Mouse (Mus musculus) urinary bladder, postnatal 10 days (tissue): ENCODE results near the gene Ttyh3.
A peak's percentile ranks its signal among the peaks of the same experiment; 100 is the strongest.

Source experiments
- DNase-seq: peaks from one replicate; pipeline ENCODE4 v3.0.0; 2022; ENCODE audit warnings: low spot score

The Ttyh3 gene

GRCm38 (mm10) chr5:140627580-140627979, 21.3 kb downstream of the Ttyh3 start:
- DNase-seq = no peak

DNA sequence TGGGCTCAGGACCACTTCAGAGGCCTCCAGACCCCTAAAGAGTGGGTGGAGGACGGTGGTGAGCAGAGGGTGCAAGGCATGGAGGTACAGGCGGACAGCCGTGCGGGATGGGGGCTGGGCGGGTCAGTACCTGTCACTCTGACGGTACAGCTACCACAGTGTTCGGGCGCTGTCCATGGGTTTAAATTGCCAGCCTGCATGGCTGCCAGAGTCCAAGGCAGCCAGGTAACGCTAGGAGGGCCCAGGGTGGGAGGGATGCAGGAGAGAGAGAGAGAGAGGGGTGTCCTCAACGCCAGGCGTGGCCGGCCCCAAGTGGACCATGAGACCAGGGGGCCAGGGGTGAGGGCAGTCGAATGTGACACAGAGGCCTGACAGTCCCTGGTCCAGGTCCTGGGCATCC, 23.9 kb downstream of the Ttyh3 start:
- DNase-seq = no peak

- DNase-seq = no peak
These were observed 24.6 kb downstream of the Ttyh3 start for GRCm38 (mm10) chr5:140624238-140624637.

DNA sequence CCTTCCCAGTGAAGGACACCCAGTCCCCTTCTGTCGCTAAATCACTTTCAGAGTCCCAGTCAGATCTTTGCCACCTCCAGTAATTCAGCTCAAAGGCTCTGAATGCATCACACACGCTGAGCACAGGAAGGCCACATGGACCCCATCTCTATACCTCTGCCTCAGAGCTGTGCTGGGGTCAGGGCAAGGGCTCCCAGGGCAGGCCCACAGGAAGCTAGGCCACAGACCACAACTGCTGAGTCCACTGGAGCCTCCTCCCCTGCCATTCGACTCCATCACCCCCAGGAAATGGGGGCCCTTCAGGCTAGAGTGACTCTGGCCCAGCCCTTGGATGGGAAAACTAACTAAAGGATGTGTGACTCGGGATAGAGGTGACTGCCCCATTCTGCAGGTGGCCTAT, 25.0 kb downstream of the Ttyh3 start:
- DNase-seq = no peak

GRCm38 (mm10) chr5:140622978-140623670, 25.7 kb downstream of the Ttyh3 start:
- DNase-seq = no peak

GRCm38 (mm10) chr5:140621517-140621916, 27.3 kb downstream of the Ttyh3 start:
- no peak for DNase-seq

GRCm38 (mm10) chr5:140621092-140621491, 27.7 kb downstream of the Ttyh3 start:
- no peak for DNase-seq

DNA sequence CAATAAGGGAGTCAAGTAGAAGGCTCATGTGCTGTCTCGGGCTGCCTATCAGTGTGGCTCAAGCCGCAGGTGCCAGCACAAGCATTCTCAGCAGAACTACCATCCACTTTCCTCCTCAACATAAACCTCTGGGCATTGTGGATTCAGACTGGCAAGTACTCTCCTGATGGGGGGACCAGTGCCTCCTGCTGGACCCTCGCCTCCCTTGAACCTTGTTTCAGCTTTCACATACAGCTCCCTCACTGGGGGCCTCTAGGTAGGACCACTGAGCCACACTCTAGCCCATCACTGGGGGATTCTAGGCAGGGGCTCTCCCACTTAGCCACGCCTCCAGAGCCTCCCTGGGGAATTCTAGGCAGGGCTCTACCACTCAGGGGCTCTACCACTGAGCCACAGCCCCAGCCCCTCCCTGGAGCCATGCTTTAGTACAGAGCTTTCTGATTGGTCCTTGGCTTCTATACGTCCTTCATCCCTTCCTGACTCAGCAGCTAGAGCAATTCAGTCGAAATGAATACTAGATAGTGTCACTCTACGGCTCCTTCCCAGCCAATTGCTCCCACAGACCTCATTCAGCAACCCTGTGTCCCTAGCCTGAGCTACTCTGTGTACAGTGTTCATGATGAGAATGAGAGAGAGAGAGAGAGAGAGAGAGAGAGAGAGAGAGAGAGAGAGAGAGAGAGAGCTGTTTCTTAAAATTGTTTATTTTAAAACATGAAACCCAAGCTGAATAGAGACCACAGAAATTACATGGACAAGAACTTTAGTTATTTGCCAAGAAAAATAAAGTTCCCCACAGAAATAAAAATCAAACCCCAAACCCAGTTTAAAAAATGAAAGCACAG, 28.7 kb downstream of the Ttyh3 start:
- DNase-seq = no peak

DNA sequence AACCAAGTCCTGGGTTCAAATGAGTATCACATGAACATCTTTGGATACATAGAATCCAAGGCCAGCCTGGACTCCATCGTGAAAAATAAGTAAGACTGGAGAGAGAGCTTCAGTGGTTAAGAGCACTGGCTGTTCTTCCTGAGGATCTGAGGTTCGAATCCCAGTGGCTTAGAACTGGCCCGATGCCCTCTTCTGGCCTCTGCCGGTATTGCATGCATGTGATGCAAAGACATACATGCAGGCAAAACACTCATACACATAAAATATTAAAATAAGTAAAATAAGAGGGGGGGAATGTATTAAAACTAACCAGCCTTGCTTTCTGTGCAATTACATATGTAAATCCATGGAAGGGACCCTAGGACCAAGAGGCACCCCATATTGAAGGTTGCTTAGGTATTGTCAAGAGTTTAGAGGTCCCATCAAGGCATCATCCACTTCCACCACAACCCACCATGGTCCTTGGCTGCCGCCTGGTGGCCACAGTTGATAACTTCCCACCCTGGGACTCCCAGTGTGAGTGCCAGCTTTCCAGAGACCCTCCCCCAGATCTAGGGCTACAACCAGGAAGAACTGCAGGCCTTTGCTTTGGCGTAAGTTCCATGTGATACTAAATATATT, 29.6 kb downstream of the Ttyh3 start:
- DNase-seq = no peak

DNA sequence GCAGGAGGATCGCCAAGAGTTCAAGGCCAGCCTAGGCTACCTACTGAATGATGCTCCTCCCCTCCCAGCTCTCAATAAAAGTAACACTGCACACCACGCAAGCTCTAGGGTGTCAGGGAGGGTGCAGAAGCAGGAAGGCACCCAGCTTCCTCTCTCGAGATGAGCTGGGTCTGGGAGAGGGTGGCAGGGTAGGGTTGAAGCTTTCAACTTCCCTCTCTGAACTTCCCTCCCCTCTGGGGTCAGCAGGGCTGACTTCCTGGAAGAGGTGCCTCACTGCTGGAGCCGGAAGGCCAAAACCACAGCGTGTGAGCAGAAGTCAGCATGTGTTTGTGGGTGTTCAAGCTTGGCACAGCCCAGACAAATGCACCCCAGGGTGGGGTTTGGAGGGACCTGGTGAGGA, 31.1 kb downstream of the Ttyh3 start:
- DNase-seq = no peak

DNA sequence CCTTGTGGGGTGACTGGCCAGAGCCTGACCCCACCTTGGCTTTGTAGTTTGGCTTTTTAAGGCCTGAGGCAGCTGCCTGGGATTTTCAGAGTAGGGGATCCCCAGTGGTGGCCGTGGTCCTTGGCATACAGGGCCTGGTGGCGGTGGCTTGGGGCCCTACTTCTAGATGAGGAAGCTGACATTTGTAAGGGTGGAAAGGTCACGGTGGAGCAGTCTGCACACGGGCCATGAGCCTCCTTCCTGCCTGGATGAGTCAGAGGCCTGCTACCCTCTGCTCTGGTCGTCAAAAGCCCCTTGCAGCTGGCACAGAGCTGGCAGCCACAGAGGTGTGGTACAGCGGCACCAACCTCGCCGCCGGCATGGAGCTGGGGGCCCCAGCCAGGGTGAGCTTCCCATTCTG, 32.1 kb downstream of the Ttyh3 start:
- DNase-seq = no peak

DNA sequence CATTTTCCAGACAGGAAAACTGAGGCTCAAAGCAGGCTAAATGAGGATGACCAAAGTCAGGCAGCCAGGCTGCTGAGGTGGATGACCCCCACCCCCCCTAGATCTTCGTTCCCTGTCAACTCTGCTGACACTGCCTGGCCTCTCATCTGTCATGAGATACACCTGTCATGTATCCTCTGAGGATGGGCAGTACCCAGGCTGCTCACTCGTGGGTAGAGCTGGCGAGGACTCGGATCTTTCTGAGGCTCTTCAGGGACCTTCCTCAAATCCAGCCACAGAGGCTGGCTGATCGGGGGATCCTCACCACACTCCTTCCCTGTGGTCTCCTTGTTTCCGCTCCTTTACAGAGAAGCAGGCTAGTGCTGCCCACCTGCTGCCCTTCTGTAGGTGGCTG, 32.7 kb downstream of the Ttyh3 start:
- no peak for DNase-seq

DNA sequence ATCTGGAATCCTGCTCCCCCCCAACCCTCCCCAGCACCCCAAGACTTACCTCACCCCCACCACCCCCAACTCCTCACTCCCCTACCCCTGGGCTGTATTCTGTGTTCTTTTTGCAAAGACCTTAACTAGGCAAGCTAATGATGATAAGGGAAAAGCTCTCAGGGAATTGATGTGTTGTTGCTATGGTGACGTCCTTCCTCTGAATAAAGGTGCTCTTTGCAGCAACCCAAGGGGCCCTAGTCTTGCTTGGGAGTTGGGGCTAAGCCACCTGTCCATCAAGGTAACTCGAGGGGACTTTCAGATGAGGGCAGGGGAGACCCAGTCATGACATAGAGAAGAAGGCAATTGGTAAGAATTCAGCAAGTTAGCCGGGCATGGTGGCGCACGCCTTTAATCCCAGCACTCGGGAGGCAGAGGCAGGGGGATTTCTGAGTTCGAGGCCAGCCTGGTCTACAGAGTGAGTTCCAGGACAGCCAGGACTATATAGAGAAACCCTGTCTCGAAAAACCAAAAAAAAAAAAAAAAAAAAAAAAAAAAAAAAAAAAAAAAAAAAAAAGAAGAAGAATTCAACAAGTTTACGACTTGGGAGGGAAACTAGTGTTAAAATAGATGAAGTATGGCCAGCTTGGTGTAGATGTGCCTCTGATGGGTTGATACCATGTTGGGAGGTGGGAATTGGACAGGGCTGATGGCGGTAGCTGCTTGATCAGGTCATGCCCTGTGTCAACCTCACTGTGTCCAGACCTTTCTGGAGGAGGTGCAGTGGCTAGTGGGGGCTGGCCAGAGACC, 33.3 kb downstream of the Ttyh3 start:
- no peak for DNase-seq

DNA sequence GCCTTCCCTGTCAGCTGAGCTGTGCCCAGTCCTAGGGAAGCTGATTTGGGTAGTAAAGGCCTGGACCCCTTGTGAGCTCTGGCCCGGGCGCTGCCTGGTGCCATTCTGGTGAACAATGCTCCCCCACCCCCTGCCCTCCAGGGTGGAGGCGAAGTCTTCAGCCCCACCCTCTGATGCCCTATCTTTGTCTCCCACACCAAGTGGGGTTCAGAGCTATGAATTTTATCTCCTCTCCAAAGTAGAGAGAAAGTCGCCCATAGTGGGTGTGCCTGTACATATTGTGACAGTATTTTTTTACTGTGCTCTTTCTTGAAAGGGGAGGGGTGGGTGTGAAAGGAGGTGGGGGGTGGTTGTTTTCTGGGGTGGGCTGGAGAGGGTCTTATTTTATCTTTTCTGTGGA, 34.0 kb downstream of the Ttyh3 start:
- no peak for DNase-seq

DNA sequence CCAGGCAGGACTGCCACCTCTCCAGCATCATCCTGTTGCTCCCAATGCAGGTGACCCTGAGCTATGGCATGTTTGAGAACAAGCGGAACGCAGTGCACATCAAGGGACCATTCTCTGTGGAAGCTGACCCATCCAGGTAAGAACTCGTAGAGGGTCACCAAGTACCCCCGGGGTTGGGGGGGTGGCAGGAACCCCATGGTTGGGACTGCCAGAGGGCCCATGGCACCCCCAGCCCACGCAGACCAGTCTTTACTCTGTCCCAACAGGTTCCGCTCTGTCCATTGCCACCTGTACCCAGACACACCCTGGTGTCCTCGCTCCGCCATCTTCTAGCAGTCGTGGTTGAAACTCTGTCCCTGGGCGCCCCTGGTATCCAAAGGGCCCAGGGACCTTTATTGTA, 34.7 kb downstream of the Ttyh3 start:
- no peak for DNase-seq

DNA sequence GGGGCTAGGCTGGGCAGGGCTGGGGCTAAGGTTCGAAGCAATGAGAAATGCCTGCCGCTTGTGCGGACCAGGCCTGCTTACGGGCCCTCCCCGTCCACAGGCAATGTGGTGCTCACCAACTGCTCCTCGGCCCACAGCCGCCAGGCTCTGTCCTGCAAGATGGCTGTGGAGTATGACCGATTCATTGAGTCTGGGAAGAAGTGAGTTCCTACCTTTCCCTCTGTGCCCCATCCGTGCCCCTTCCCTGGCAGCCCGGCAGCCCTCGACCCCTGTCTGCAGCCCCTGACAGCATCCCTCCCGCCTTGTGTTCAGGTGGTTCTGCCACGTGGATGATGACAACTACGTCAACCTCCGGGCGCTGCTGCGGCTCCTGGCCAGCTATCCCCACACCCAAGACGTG, 36.6 kb downstream of the Ttyh3 start:
- no peak for DNase-seq

- no peak for DNase-seq
These were observed 37.1 kb downstream of the Ttyh3 start for GRCm38 (mm10) chr5:140611611-140612185.

DNA sequence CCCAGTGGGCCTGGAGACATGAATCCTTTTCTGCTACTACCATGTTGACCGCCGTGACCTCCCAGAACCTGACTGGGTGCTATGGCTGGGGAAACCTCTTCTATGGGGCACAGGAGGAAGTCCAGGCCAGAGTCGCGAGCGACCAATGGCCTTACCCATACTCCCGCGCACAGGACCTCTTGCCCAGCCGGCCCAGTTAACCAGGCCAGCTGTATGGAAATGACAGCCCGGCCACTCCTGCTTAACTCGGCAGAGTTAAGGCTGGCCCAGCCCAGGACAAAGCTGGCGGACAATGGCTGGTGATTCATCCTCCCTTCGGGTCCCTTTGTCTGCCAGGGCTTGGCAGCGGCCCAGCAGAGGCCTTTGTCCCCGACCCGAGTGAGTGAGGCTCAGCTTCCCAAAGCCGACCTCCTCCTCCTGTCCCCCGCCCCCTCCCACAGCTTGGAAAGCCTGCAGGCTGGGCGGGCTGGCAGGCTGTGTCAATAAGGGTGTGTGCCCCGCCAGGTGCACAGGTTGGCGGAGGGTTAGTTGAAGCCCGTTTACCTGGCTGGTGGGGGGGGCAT, 37.7 kb downstream of the Ttyh3 start:
- peak; percentile 47 for DNase-seq

GRCm38 (mm10) chr5:140610273-140611011, 38.4 kb downstream of the Ttyh3 start:
- no peak for DNase-seq

DNA sequence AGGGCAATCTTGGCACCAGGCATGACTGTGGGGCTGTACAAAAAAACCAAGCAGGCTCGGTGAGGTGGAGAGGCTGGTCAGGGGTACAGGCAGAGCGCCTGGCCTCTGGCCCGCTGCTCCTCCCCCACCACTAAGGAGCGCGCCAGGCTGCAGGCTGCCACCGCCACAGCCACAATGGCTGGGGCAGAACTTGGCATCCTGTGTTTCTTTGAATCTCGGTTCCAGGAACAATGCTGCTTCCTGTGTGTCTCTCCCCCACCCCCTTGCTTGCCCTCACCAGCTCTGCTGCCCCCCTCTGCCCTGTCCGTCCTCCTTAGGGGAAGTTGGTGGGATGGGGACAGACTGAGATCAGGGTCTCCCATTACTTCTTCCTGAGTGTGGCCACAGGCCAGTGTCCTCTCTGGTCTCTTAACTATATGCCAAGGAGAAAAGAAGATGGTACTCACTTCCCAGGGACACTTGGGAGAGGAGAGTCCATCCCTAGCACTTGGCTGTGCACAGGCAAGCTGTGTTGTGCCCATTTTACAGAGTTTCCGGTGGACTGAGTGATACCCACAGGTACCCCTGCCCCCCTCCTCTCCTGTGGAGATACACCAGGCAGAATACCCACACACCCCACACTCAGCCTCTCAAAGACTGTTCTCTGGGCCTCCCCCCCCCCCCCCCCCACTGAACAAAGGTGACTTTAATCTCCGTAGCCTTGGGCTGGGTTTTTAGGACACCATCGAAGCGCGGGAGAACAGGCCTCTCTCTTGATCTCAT, 39.1 kb downstream of the Ttyh3 start:
- no peak for DNase-seq
